Mouse (Mus musculus): ENCODE results near the gene Parp6.
A peak's percentile ranks its signal among the peaks of the same experiment; 100 is the strongest.

DNA sequence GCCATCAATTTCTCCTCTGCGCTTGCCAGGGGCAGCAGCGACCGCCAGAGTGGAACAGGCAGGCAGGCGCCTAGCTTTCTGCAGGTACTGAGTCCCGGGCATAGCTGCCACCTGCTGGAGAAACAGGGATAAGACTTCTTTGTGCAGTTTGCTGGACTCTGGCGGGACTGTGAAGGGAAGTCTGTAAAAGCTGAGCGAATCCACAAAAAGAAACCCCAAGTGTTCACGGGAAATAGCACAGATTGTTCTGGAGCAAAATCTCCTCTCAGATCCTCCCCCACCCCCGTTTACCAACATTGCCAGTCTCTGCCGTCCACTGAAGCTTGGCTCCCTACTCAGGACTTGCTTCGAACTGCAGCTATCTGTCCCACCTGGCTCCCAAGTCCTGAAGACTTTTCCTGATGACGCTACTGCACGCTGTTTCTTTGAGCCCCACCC, 32.2 kb upstream of the Parp6 start:
- TF ChIP-seq CTCF (IDR thresholded peaks at IDR 0.05; ENCODE audit: low read depth, low read length) = peak; percentile 72
- TF ChIP-seq POLR2A (IDR thresholded peaks at IDR 0.05; ENCODE audit: insufficient read depth, low read length) = no peak

All from ES-Bruce4 (cell line).